Mouse (Mus musculus): Measurements from ENCODE around the gene A230050P20Rik. TPM values are rescaled to one million over a fixed set of nuclear protein-coding genes. Genes with fewer than 3 reads are reported as not detected.

The A230050P20Rik gene
- polyA plus RNA-seq, 1 experiment from 2014 or later: 18.6 TPM

- no peak overlapping the region for H3K9ac ChIP-seq
- H3K36me3 ChIP-seq: peaks cover 25% of the 10 kb centered on the region
- H3K4me2 ChIP-seq: no peak overlapping the region
- H3K27ac ChIP-seq: no peak overlapping the region
- peaks cover 22% of the 10 kb centered on the region for H3K4me1 ChIP-seq
- ATAC-seq (ENCODE audit: borderline replicate concordance, extremely low read depth, low FRiP score, low TSS enrichment): no peak
- H3K9me3 ChIP-seq: no peaks in the 10 kb centered on the region
- WGBS: 8% methylated on average over 13 of the region's 13 CpGs
- no peak overlapping the region for H3K4me3 ChIP-seq
- H3K27me3 ChIP-seq: no peaks in the 10 kb centered on the region
Measured at GRCm38 (mm10) chr9:20901466-20902173, 33.2 kb downstream of the A230050P20Rik start.

- no peak for ATAC-seq (ENCODE audit: borderline replicate concordance, extremely low read depth, low FRiP score, low TSS enrichment)
- no peak overlapping the region for H3K4me2 ChIP-seq
- no peaks in the 10 kb centered on the region for H3K9me3 ChIP-seq
- H3K36me3 ChIP-seq: peaks cover 30% of the 10 kb centered on the region
- no peak overlapping the region for H3K4me3 ChIP-seq
- H3K9ac ChIP-seq: no peak overlapping the region
- no peaks in the 10 kb centered on the region for H3K27me3 ChIP-seq
- 17% methylated on average over 6 of the region's 6 CpGs for WGBS
- no peak overlapping the region for H3K27ac ChIP-seq
- H3K4me1 ChIP-seq: peaks cover 17% of the 10 kb centered on the region
Measured at GRCm38 (mm10) chr9:20902174-20902491, 33.7 kb downstream of the A230050P20Rik start.

GRCm38 (mm10) chr9:20909948-20910347 is 41.5 kb downstream of the A230050P20Rik start:
- Histone ChIP-seq H3K9ac (no peak overlapping the region), H3K9me3 (no peaks in the 10 kb centered on the region), H3K27me3 (no peaks in the 10 kb centered on the region), H3K4me1 (no peaks in the 10 kb centered on the region), H3K36me3 (peaks cover 99% of the 10 kb centered on the region), H3K27ac (no peak overlapping the region), H3K4me3 (no peak overlapping the region), H3K4me2 (no peak overlapping the region)
- no peak for ATAC-seq (ENCODE audit: borderline replicate concordance, extremely low read depth, low FRiP score, low TSS enrichment)
- WGBS: 91% methylated on average over 9 of the region's 9 CpGs

- Histone ChIP-seq H3K4me3 (no peak overlapping the region), H3K27ac (no peak overlapping the region), H3K4me2 (no peak overlapping the region), H3K4me1 (no peaks in the 10 kb centered on the region), H3K36me3 (peaks cover 99% of the 10 kb centered on the region), H3K27me3 (no peaks in the 10 kb centered on the region), H3K9ac (no peak overlapping the region), H3K9me3 (no peaks in the 10 kb centered on the region)
- ATAC-seq (ENCODE audit: borderline replicate concordance, extremely low read depth, low FRiP score, low TSS enrichment): no peak
- WGBS: 81% methylated on average over 4 of the region's 4 CpGs
Measured at GRCm38 (mm10) chr9:20916160-20916559, 47.7 kb downstream of the A230050P20Rik start.

GRCm38 (mm10) chr9:20923258-20923657 is 54.8 kb downstream of the A230050P20Rik start:
- 91% methylated on average over 3 of the region's 3 CpGs for WGBS
- ATAC-seq (ENCODE audit: borderline replicate concordance, extremely low read depth, low FRiP score, low TSS enrichment): no peak
- H3K27ac ChIP-seq: no peak overlapping the region

More at GRCm38 (mm10) chr9:20923258-20923657, 54.8 kb downstream of the A230050P20Rik start:
- no peaks in the 10 kb centered on the region for H3K27me3 ChIP-seq
- H3K4me3 ChIP-seq: no peak overlapping the region
- no peaks in the 10 kb centered on the region for H3K4me1 ChIP-seq
- no peak overlapping the region for H3K4me2 ChIP-seq
- peaks cover 99% of the 10 kb centered on the region for H3K36me3 ChIP-seq
- H3K9me3 ChIP-seq: no peaks in the 10 kb centered on the region
- H3K9ac ChIP-seq: no peak overlapping the region

Small RNA genes within 50 kb of the gene (microRNA-seq; reads per million reads assigned to microRNA genes)
- gene Mir7081: 0.56 reads per million

Other genes with a start within 250 kb of the A230050P20Rik start
- 369 and 383 TPM in 2 replicates for gene Ubl5, start 225.8 kb upstream of the A230050P20Rik start, polyA plus RNA-seq (2015; fragmentation: Nextera tagmentation; extraction: Ambion mirVana)
- gene Fbxl12, start 223.9 kb upstream of the A230050P20Rik start, polyA plus RNA-seq (2015; fragmentation: Nextera tagmentation; extraction: Ambion mirVana): 18.5 and 20.8 TPM in 2 replicates
- gene Pin1, start 216.5 kb upstream of the A230050P20Rik start, polyA plus RNA-seq (2015; fragmentation: Nextera tagmentation; extraction: Ambion mirVana): 51.8 and 54.8 TPM in 2 replicates
- gene Olfm2, start 122.3 kb upstream of the A230050P20Rik start, polyA plus RNA-seq (2015; fragmentation: Nextera tagmentation; extraction: Ambion mirVana): 2.7 and 2.8 TPM in 2 replicates
- gene Col5a3, start 53.6 kb upstream of the A230050P20Rik start, polyA plus RNA-seq (2015; fragmentation: Nextera tagmentation; extraction: Ambion mirVana): 0.99 and 1.4 TPM in 2 replicates
- not detected in 2 replicates for gene Rdh8, start 50.1 kb upstream of the A230050P20Rik start, polyA plus RNA-seq (2015; fragmentation: Nextera tagmentation; extraction: Ambion mirVana)
- 2.8 and 3.4 TPM in 2 replicates for gene Angptl6, start 11.1 kb downstream of the A230050P20Rik start, polyA plus RNA-seq (2015; fragmentation: Nextera tagmentation; extraction: Ambion mirVana)
- gene Ppan, start 19.5 kb downstream of the A230050P20Rik start, polyA plus RNA-seq (2015; fragmentation: Nextera tagmentation; extraction: Ambion mirVana): 67.3 and 71.3 TPM in 2 replicates
- 281 and 294 TPM in 2 replicates for gene Eif3g, start 30.0 kb downstream of the A230050P20Rik start, polyA plus RNA-seq (2015; fragmentation: Nextera tagmentation; extraction: Ambion mirVana)
- gene Dnmt1, start 91.2 kb downstream of the A230050P20Rik start, polyA plus RNA-seq (2015; fragmentation: Nextera tagmentation; extraction: Ambion mirVana): 101 and 104 TPM in 2 replicates
- gene S1pr2, start 108.1 kb downstream of the A230050P20Rik start, polyA plus RNA-seq (2015; fragmentation: Nextera tagmentation; extraction: Ambion mirVana): 63.4 and 65.2 TPM in 2 replicates
- 157 and 160 TPM in 2 replicates for gene Mrpl4, start 134.1 kb downstream of the A230050P20Rik start, polyA plus RNA-seq (2015; fragmentation: Nextera tagmentation; extraction: Ambion mirVana)
- 55.1 and 57.5 TPM in 2 replicates for gene Icam1, start 147.3 kb downstream of the A230050P20Rik start, polyA plus RNA-seq (2015; fragmentation: Nextera tagmentation; extraction: Ambion mirVana)
- 2.4 and 2.9 TPM in 2 replicates for gene Icam4, start 160.7 kb downstream of the A230050P20Rik start, polyA plus RNA-seq (2015; fragmentation: Nextera tagmentation; extraction: Ambion mirVana)
- 0.17 and 0.23 TPM in 2 replicates for gene Icam5, start 163.4 kb downstream of the A230050P20Rik start, polyA plus RNA-seq (2015; fragmentation: Nextera tagmentation; extraction: Ambion mirVana)
- gene Zglp1, start 198.5 kb downstream of the A230050P20Rik start, polyA plus RNA-seq (2015; fragmentation: Nextera tagmentation; extraction: Ambion mirVana): 0.76 and 2.1 TPM in 2 replicates
- gene Gm49373, start 204.5 kb downstream of the A230050P20Rik start, polyA plus RNA-seq (2015; fragmentation: Nextera tagmentation; extraction: Ambion mirVana): 0.29 and 0.47 TPM in 2 replicates
- gene Fdx1l, start 205.0 kb downstream of the A230050P20Rik start, polyA plus RNA-seq (2015; fragmentation: Nextera tagmentation; extraction: Ambion mirVana): 55.3 and 56.9 TPM in 2 replicates
- gene Gm38431, start 223.4 kb downstream of the A230050P20Rik start, polyA plus RNA-seq (2015; fragmentation: Nextera tagmentation; extraction: Ambion mirVana): 2.4 and 2.5 TPM in 2 replicates
- 62.0 and 65.4 TPM in 2 replicates for gene Raver1, start 223.4 kb downstream of the A230050P20Rik start, polyA plus RNA-seq (2015; fragmentation: Nextera tagmentation; extraction: Ambion mirVana)